Mouse (Mus musculus) urinary bladder, postnatal 36 days (tissue): Measurements from ENCODE around the gene H2-M3.
A peak's percentile ranks its signal among the peaks of the same experiment; 100 is the strongest.
"Not testable (repeated sequence)": the region's sequence is repeated elsewhere in the genome, so short reads cannot be mapped to it uniquely, and the experiment has no call there.

Source experiments
- DNase-seq, 2 experiments: peaks; one replicate each; pipeline ENCODE4 v3.0.0; 2022; ENCODE audit warnings: low spot score in 2 of 2, mixed read lengths in 1 of 2

The H2-M3 gene

DNA sequence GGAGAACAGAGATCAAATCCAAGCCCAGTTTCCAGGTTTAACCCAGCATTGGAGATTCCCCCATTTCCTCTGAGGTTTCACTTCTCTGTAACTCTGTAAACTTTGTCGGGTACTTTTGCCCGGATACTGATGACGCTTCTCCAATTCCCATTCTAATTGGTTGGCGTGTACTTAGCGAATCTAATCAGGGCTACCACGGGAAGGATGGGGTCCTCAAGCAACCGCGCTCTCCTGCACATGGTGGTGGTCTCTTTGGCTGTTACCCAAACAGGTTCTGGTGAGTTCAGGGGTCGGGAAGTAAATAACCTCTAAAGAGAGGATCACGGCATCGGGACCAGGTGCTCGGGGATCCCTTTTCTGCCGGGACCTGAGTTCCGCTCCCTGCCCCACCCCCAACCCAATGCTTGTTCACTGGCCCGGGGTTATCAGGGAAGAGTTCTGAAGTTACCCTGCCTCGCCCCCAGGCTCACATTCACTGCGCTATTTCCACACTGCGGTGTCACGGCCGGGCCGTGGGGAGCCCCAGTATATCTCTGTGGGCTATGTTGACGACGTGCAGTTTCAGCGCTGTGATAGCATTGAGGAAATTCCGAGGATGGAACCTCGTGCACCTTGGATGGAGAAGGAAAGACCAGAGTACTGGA lies at the start of gene H2-M3:
Gene H2-M3, plus strand, starts transcription at position 163 of the 644 bp plus-strand sequence.
- DNase-seq: peak; percentile 91 to 92

DNA sequence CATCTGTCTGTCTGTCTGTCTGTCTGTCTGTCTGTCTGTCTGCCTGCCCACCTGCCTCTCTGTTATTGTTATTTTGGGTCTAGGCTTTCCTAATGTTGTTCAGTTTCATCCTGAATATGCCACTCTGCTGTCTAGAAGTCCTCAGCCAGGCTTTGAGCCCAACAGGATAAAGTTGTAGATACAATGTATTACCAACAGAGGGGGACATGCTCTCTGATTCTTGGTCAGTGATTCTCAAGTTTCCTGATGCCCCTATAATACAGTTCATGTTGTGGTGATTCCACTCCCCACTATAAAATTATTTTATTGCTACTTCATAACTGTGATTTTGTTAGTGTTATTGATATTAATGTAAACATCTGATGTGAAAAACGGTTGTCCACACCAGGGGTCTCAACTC lies 48.1 kb upstream of the H2-M3 start:
- DNase-seq: no peak

DNA sequence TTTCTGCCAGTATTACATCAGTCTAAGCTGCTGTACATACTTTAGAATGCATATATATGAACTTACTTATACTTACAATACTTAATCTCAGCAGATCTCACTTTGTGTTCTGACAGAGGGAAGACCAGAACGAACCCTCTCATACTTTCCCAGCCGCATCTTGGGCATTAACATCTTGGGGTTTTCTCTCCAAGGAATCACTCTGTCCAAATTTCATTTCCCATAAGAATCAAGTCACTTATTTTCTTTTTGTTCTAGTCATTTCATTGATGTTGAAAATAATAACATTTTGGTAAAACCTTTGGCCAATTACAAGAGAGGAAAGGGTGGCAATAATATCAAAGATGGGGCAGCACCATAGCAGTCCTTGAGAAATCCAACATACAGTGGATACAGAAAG lies 32.8 kb upstream of the H2-M3 start, which contains the start of gene Olfr97:
Gene Olfr97, minus strand, starts transcription at position 101 of the 400 bp plus-strand sequence.
- not testable (repeated sequence) for DNase-seq

DNA sequence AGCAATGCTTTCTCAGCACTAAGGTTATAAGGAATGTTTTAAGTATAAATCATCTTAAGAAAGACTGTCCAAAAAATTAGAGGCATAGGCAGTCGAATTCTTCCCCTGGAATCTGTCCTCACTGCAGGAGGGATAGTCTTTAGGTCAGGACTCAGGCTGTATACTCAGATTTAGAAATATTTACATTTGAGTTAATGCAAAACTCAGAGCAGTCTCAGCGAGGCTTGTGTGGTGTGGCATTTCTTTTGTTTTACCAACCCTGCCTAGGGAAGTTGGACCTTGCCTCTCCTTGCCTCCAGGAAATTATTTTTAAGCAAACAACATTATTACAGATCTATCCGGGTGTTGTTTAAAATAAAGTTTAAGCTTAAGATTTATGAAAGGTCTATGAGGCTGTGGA lies 27.8 kb upstream of the H2-M3 start:
- no peak for DNase-seq

DNA sequence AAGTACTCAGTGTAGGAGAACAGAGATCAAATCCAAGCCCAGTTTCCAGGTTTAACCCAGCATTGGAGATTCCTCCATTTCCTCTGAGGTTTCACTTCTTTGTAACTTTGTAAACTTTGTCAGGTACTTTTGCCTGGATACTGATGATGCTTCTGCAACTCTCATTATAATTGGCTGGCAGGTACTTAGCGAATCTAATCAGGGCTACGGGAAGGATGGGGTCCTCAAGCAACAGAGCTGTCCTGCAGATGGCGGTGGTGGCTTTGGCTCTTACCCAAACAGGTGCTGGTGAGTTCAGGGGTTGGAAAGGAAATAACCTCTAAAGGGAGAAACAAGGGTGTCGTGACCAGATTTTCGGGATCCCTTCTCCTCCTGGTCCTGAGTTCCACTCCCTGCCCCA lies 23.3 kb upstream of the H2-M3 start:
- DNase-seq: peak in 1 of 2 experiments; percentile 9

DNA sequence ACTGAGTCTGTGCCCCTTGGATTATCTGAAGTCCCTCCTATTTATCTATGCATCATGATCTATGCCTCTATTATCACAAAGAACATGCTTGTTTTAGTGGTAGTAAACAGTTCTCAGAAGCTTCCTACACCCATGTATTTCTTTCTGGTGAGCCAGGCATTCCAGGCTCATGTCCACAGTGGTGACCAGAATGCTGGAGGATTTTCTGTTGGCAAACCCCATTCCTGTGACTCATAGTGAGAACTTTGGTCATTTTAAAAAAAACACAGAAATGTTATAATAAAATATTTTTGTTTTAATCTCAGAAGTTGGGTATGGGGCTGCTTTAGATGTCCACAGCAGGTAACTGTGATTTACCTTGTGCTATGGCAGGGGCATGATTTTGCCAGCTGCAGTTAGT lies 20.6 kb upstream of the H2-M3 start:
- no peak for DNase-seq

DNA sequence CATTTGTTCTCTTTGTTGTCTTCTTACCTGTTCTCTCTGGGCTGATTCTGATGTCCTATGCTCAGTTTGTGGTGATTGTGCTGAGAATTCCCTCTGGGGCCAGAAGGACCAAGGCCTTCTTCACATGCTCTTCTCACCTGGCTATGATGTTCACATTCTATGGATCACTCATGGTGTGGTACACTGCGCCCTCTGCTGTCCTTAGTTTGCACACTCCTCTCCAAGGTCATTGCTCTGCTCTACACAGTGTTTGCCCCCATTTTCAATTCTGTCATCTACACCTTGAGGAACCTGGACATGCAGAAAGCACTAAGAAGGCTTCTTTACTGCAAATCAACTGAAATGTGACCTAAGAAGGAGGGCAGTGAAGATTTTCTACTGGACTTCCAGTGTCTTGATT lies 19.5 kb upstream of the H2-M3 start:
- DNase-seq: peak; percentile 9 to 10

DNA sequence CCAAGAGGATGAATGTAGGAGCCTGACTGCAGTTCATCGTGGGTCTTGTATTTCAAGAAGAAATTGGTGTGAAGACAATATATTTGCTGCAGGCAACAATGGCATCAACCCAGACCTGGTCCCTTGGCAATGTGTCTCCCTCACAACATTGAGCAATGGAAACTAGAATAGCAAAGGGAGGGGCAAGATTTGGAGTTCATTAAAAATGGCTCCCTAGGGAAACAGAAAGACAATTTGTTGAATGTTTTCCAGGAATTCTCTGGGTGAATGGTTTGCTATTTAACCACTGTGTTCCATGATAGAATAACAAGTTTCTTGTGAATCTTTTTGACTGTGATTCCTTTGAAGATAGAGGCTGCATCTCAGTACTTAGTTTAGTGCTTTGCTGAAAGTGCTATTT lies 6.4 kb upstream of the H2-M3 start, which contains the start of gene Olfr98:
Gene Olfr98, minus strand, starts transcription at position 124 of the 400 bp plus-strand sequence.
- DNase-seq: peak in 1 of 2 experiments; percentile 12

DNA sequence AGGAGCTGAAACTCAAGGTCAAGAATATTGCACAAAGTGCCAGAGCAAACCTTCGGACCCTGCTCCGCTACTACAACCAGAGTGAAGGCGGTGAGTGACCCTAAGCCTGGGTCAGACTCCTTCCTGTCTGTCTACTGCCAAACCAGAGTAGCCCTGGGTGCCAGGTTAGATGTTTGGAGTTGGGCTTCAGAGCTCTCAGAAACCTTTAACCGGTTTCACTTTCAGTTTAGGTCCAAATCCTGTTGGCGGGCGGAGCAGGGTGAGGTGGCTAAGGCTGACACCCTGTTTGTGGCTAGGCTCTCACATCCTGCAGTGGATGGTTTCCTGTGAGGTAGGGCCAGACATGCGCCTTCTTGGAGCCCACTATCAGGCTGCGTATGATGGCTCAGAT lies 677 bp downstream of the H2-M3 start:
- DNase-seq: peak; percentile 38 to 63

DNA sequence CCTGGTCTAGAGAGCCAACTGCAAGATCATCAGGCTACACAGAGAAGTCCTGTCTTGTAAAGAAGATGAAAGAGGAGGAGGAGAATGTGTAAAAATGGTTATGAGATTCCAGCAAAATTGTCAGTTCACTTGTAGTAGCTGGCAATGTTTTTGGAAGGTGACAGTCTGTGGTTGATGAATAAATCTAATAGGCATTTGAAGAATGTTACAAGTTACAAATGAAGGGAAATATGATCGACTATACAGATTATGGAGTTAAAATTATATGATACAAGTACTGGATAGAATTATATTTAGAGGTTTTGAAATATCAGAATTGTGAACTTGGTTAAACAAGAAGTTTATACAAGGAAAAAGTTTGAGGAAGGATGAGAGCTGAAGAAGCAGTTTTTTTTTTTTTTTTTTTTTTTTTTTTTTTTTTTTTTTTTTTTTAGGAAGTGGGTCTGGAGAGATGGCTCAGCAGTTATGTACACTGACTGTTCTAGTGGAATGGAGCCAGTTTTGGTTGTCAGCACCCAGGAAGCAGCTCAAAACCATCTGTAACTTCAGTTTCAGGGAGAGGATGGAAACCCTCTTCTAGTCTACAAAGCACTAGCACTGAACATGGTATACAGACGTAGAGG lies 5.7 kb downstream of the H2-M3 start:
- DNase-seq: no peak

DNA sequence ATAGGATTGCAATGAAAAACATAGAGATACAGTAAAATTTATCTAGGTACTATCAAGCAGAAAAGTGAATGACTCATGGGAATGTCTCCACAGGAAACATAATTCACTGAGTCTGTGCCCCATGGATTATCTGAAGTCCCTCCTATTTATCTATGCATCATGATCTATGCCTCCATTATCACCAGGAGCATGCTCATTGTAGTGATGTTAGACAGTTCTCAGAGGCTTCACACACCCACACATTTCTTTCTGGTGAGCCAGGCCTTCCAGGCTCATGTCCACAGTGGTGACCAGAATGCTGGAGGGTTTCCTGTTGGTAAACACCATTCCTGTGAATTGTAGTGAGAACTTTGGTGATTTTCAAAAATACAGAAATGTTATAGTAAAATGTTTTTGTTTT lies 6.6 kb downstream of the H2-M3 start:
- no peak for DNase-seq

DNA sequence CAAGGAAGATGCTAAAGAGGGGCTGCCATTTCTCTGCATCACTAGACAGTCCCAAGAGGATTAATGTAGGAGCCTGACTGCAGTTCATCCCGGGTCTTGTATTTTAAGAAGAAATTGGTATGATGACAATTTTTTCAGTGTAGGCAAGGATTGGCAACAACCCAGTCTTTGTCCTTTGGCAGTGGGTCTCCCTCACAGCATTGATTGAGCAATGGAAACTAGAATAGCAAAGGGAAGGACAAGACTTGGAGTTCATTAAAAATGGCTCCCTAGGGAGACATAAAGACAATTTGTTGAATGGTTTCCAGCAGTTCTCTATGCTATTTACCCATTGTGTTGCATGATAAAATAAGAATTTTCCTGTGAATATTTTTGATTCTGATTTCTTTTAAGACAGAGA lies 10.3 kb downstream of the H2-M3 start:
- DNase-seq: peak in 1 of 2 experiments; percentile 13

DNA sequence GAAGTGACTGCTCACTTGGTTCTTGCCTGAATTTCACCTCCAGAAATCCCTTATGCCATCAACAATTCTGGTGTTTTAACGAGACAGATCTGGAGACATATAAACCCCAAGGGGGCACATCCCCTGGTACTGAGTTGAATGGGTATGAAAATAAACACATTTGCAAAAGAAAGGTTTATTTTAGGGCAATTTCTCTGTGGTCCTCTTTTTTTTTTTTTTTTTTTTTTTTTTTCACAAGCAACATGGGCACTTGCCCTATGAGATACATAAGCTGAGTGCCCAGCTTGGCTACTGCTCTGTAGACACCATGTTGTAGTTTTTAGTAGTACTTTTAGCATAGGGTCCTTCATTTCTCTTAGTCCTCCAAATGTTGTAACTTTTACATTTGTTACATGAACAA lies 13.3 kb downstream of the H2-M3 start, which contains the start of gene Olfr99:
Gene Olfr99, minus strand, starts transcription at position 101 of the 400 bp plus-strand sequence.
- DNase-seq: no peak

DNA sequence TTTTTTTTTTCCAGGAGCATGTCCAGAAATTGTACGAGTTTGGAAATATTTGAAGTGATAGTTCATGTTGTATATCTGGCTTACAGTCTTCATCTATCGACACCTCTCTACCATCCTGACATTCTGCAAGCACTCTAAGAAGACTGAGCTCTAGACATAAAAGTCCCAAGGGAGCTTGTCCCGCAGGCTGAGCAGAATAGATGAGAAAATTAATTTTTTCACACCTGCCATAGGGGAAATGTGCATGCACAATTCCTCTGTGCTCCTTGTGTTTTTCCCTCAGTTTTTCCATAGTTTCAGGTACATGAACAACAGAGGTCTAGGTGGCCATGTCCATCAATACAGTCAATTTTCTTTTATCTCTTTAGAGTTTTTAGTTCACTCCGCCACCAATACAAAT lies 34.2 kb downstream of the H2-M3 start, which contains the start of gene Olfr101:
Gene Olfr101, minus strand, starts transcription at position 101 of the 400 bp plus-strand sequence.
- no peak for DNase-seq

DNA sequence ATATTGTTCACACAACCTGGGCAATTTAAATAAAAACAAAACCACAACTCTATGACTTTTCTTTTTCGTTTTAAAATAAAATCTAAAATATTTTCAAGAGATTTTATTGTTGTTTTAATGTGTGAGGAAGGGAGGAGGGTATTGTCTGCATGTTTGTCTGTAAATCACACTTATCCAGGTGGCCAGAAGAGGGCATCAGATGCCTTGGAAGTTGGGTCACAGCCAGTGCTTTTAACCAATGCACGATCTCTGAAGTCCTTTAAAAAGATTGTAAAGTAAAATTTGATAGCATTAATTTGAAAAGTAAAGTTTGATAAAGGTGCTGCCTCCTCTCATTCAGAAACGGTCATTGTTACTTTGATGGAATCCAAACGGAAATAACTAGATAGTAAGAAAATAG lies 38.5 kb downstream of the H2-M3 start:
- no peak for DNase-seq

DNA sequence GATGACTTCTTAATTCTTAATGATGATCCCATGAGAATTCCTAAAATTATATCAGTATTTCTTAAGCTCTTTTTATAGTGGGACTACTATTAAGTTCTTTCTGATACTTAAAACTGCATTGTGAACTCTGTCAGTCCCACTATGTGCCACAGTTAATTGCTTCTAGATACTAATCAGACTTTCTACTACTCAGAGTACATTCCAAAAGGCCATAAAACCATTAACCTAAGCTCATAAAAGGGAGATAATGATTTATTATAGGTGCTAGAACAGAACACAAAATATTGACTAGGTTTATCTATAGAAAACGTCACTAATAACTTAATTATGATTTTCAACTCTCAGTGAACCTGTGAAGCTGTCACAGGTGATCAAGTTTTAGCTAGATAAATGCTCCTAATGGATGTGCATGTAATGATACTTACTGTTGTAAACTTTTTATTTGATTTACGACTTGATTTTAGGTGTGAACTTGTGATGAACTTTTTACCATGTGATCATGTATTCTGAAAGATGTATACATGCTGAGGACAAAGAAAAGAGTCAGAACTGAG lies 40.2 kb downstream of the H2-M3 start:
- DNase-seq: no peak

DNA sequence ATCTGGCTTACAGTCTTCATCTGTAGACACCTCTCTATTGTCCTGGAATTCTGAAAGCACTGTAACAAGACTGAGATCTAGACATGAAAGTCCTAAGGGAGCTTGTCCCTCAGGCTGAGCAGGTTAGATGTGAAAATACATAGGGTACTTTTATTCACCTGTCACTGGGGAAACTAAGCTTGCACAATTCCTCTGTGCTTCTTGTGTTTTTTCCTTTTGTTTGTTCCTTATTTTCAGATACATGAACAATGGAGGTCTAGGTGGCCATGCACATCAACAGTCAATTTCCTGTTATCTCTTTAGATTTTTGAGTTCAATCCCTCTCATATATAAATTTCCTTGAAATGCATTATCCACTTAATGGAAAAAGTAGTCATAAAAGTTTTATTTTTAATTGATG lies 46.9 kb downstream of the H2-M3 start, which contains the start of gene Olfr102:
Gene Olfr102, minus strand, starts transcription at position 101 of the 400 bp plus-strand sequence.
- DNase-seq: no peak
